Mouse (Mus musculus): Measurements from ENCODE around the gene Pglyrp4. TPM values are rescaled to one million over a fixed set of nuclear protein-coding genes. Genes with fewer than 3 reads are reported as not detected.
"Not testable (repeated sequence)": the region's sequence is repeated elsewhere in the genome, so short reads cannot be mapped to it uniquely, and the experiment has no call there.

The Pglyrp4 gene
- not detected in 2 replicates for polyA plus RNA-seq (2015; fragmentation: Nextera tagmentation; extraction: Ambion mirVana)

DNA sequence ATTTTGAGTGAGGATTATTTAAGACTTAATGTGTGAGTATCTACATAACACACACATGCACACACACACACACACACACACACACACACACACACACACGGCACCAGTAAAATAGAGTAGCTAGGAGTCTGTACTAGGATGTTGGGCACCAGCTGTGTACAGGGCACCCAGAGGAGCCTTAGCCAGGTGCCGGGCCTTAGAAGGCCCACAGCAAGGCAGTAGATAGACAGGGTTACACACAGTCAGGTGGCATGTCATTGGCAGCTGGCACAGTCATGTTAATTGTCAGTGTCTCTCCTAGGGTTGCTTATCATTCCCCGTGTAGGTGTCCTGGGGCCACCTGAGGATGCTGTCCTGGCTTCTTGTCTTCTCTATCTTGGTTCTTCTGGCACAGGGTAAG lies at the start of gene Pglyrp4:
Gene Pglyrp4, plus strand, starts transcription at position 301 of the 400 bp plus-strand sequence.
- H3K4me1 ChIP-seq, result no peaks in the 10 kb centered on the region
- H3K4me3 ChIP-seq, result no peak within 1 kb of the TSS
- ATAC-seq (ENCODE audit: insufficient number of reproducible peaks, insufficient read depth, low FRiP score, low TSS enrichment, low read depth), result no peak
- no peak within 1 kb of the TSS for H3K9ac ChIP-seq
- H3K9me3 ChIP-seq, result no peaks in the 10 kb centered on the region
- no peaks in the 10 kb centered on the region for H3K36me3 ChIP-seq
- no peak within 1 kb of the TSS for H3K27ac ChIP-seq
- no peaks in the 10 kb centered on the region for H3K27me3 ChIP-seq
- no peak within 1 kb of the TSS for H3K4me2 ChIP-seq
- WGBS, result 81% methylated on average over 3 of the region's 3 CpGs

DNA sequence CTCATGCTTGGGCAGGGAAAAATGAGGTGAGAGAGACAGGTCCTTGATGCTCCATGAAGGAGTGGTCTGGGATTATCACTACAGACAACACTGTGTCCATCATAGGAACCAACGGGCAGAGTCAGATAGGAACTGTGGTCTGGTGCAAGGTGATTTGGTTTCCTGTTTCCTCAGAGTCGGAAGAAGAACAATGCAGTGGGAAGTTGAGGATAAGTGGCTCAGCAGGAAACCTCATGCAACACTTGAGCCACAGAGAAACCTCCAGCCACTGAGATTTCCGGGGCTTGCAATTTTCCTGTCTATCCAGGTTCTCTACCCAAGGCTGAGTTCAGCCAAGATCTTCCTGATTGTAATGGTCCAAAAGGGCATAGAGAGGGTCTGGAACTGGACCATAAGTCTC lies 48.0 kb upstream of the Pglyrp4 start:
- ATAC-seq (ENCODE audit: insufficient number of reproducible peaks, insufficient read depth, low FRiP score, low TSS enrichment, low read depth), result no peak
- H3K4me3 ChIP-seq, result no peak overlapping the region
- H3K27ac ChIP-seq, result no peak overlapping the region
- no peaks in the 10 kb centered on the region for H3K27me3 ChIP-seq
- no peak overlapping the region for H3K4me2 ChIP-seq
- WGBS, result 60% methylated on average over 3 of the region's 3 CpGs
- H3K9ac ChIP-seq, result no peak overlapping the region
- H3K36me3 ChIP-seq, result no peaks in the 10 kb centered on the region
- H3K4me1 ChIP-seq, result no peaks in the 10 kb centered on the region
- no peaks in the 10 kb centered on the region for H3K9me3 ChIP-seq

DNA sequence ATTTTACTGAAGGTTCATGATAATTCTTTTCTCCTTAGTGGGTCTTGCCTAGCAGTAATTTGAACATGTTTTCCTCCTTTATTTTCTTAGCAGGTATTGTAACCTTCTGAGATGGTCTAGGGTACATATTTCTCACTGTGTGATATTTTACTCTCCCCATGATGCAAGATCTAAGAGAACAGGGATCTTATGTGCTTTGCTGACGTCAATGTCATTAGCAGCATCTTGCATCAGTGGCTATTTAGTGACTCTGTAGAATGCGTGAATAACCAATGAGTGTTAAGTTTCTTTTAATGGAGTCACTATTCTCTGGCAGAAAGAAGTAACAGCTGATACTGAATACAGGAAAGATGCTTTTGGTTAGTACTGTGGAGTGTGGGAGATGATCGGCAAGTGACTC lies 42.8 kb upstream of the Pglyrp4 start:
- Histone ChIP-seq H3K9ac (no peak overlapping the region), H3K9me3 (no peaks in the 10 kb centered on the region), H3K27ac (no peak overlapping the region), H3K4me2 (no peak overlapping the region), H3K4me1 (no peaks in the 10 kb centered on the region), H3K4me3 (no peak overlapping the region), H3K36me3 (no peaks in the 10 kb centered on the region), H3K27me3 (no peaks in the 10 kb centered on the region)
- 82% methylated on average over 3 of the region's 3 CpGs for WGBS
- ATAC-seq (ENCODE audit: insufficient number of reproducible peaks, insufficient read depth, low FRiP score, low TSS enrichment, low read depth), result no peak

DNA sequence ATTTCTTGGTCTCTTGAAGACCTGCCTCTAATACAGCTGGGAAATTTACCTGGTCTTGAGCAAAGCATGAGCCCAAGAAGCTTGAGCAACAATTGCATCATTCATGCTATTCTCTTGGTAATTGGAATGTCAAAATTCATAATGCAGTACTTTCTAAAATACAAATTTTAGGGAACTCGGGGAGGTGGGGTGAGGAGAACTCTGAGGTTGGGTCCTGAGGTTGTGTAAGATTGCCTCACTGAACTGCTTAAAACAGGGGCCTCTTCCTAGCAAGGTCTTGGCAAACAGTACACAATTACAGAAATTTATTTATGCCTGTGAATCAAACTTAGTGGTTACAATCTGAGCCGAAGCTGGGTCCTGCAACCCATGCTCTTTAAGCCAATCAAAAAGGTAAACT lies 39.9 kb upstream of the Pglyrp4 start:
- 82% methylated on average over 2 of the region's 2 CpGs for WGBS
- H3K4me2 ChIP-seq, result no peak overlapping the region
- no peaks in the 10 kb centered on the region for H3K27me3 ChIP-seq
- no peak overlapping the region for H3K4me3 ChIP-seq
- H3K4me1 ChIP-seq, result no peaks in the 10 kb centered on the region
- no peak for ATAC-seq (ENCODE audit: insufficient number of reproducible peaks, insufficient read depth, low FRiP score, low TSS enrichment, low read depth)
- H3K9ac ChIP-seq, result no peak overlapping the region
- no peaks in the 10 kb centered on the region for H3K36me3 ChIP-seq
- H3K9me3 ChIP-seq, result no peaks in the 10 kb centered on the region
- H3K27ac ChIP-seq, result no peak overlapping the region

DNA sequence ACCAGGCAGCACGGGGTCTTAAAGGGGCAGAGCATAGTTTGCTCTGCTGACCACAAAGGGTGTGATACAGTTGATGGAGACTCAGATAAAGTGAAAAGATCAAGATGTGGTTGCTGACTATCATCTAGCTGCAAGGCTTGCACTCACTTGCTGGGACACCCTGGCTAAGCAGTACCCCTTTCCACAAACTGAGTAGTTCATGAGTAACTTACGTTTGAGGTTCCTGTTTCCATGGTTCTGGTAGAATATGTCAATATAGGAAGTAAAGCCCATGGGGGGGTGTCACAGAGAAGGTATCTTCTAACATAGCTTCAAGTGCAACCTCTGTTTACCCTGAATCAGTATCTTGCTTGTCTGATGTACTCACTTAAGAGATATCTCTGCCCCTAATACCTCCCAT lies 33.2 kb upstream of the Pglyrp4 start:
- H3K4me1 ChIP-seq, result no peaks in the 10 kb centered on the region
- H3K36me3 ChIP-seq, result no peaks in the 10 kb centered on the region
- H3K27me3 ChIP-seq, result no peaks in the 10 kb centered on the region
- H3K9ac ChIP-seq, result no peak overlapping the region
- no peak overlapping the region for H3K27ac ChIP-seq
- WGBS, result 71% methylated on average over 2 of the region's 2 CpGs
- no peak overlapping the region for H3K4me3 ChIP-seq
- ATAC-seq (ENCODE audit: insufficient number of reproducible peaks, insufficient read depth, low FRiP score, low TSS enrichment, low read depth), result no peak
- no peak overlapping the region for H3K4me2 ChIP-seq
- no peaks in the 10 kb centered on the region for H3K9me3 ChIP-seq

DNA sequence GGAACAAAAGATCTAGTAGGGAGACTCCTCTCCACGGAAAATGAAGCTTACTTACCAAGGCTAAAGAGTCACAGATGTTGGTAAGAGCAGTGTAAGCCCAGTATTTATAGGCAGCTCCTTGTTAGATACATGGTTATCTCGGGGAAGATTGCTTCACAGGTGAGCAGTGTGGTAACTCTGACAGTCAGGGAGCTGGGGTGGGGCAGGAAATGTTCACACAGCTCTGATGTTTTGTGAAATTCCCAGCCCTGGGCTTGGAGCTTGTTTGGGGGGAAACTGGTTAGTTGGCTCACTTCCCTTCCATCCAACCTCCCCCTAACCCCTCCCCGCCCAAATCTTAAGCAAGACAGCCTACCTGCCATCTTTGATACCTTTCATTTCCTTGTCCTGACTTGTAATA lies 31.1 kb upstream of the Pglyrp4 start, which contains the start of gene S100a9:
Gene S100a9, minus strand, starts transcription at position 109 of the 400 bp plus-strand sequence.
- no peak within 1 kb of the TSS for H3K9ac ChIP-seq
- no peaks in the 10 kb centered on the region for H3K9me3 ChIP-seq
- 68% methylated on average over 3 of the region's 3 CpGs for WGBS
- no peaks in the 10 kb centered on the region for H3K4me1 ChIP-seq
- no peak within 1 kb of the TSS for H3K27ac ChIP-seq
- no peak within 1 kb of the TSS for H3K4me2 ChIP-seq
- H3K4me3 ChIP-seq, result no peak within 1 kb of the TSS
- no peaks in the 10 kb centered on the region for H3K27me3 ChIP-seq
- no peak for ATAC-seq (ENCODE audit: insufficient number of reproducible peaks, insufficient read depth, low FRiP score, low TSS enrichment, low read depth)
- no peaks in the 10 kb centered on the region for H3K36me3 ChIP-seq

DNA sequence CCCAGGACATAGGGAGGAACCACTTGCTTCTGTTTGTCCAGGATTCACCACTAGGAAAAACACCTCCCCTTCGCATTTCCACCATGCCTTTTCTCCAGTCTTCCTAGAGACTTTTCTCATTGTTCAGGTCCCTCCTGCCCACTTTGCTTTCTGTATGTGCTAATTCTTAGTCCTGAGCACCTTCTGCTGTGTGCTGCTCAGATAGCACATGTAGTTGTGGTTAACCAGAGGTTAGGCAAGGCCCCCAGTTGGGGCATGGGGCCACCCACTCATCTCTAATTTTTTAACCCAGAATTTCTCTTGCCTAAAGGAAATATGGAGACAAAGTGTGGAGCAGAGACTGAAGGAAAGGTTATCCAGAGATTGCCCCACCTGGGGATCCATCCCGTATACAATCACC lies 24.5 kb upstream of the Pglyrp4 start:
- no peak overlapping the region for H3K4me3 ChIP-seq
- H3K36me3 ChIP-seq, result no peaks in the 10 kb centered on the region
- H3K9ac ChIP-seq, result no peak overlapping the region
- no peaks in the 10 kb centered on the region for H3K27me3 ChIP-seq
- no peak overlapping the region for H3K27ac ChIP-seq
- H3K4me2 ChIP-seq, result no peak overlapping the region
- no peak for ATAC-seq (ENCODE audit: insufficient number of reproducible peaks, insufficient read depth, low FRiP score, low TSS enrichment, low read depth)
- H3K9me3 ChIP-seq, result no peaks in the 10 kb centered on the region
- 87% methylated on average over 2 of the region's 2 CpGs for WGBS
- H3K4me1 ChIP-seq, result no peaks in the 10 kb centered on the region

DNA sequence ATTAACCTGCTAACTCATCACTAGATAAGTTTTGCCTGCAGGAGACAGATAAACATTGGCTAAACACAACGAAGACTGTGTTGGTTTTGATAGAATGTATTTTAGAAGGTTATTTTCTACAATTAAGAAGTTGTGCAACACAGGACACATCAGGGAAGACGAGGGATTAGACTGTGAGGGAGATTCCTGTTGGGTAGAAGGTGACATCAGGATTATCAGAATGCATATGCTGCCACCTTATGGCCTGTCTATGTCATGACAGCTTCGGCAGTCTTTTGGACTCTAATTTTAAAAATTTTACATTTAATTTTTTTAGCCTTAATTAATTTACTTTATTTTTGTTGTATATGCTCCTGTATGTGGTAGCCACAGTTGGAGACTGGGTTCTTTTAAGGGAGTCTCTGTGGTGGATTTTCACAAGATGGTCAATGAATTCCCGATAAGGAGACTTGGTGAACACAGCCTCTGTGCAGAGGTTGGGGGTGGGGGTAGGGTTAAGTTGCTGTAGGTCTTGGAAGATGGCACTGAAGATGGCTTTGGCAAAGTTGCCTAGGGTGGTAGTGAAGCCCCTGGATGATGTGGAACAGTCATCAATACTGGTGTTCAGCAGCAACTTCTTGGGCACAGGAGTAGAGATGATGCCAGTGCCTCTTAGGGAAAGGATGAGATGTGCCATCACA lies 18.0 kb upstream of the Pglyrp4 start:
- 23% methylated on average over 4 of the region's 4 CpGs for WGBS
- ATAC-seq (ENCODE audit: insufficient number of reproducible peaks, insufficient read depth, low FRiP score, low TSS enrichment, low read depth), result no peak
- H3K9ac ChIP-seq, result no peak overlapping the region

DNA sequence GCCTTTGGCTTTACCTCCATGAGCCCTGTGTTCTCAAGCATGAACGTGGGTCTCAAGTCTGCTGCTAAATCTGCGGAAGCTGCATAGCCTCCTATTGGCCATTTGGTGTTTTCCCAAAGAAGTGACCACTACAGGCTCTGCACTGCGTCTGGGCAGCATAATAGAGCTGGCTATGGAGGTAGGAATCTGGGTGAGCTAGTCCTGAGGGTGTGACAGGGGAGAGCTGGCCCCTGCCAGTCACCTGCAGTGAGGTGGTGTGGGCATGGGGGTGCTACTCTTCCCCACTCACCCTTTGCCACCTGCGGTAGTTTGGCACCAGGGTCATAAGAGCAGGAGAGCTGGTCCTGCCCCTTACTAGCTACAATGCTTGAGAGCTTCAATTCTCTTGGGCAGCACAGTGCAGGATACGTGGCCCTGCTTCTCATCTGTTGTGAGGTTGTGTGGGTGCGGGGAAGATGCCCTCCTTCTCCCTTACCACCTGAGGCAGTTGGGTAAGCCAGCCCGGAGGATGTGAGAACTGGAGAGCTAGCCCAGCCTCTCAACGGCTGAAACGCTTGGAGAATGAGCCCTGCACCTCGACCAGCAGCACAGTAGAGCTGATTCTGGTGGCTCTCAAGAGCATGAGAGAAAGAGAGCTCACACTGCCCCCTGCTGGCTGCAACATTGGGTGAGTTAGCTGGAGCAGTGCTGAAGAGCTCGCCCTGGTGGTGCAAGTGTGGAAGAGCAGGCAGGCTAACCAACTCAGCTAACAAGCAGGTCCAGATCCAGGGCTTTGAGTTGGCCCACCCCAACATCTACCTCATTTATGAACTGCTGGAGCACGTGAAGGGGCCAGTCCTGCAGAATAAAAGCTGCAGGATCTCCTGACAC lies 16.9 kb upstream of the Pglyrp4 start:
- H3K27ac ChIP-seq, result no peak overlapping the region
- H3K9me3 ChIP-seq, result no peaks in the 10 kb centered on the region
- 45% methylated on average over 12 of the region's 12 CpGs for WGBS
- no peaks in the 10 kb centered on the region for H3K36me3 ChIP-seq
- no peak overlapping the region for H3K9ac ChIP-seq
- no peak for ATAC-seq (ENCODE audit: insufficient number of reproducible peaks, insufficient read depth, low FRiP score, low TSS enrichment, low read depth)
- no peaks in the 10 kb centered on the region for H3K4me1 ChIP-seq
- no peak overlapping the region for H3K4me3 ChIP-seq
- H3K4me2 ChIP-seq, result no peak overlapping the region
- no peaks in the 10 kb centered on the region for H3K27me3 ChIP-seq

More for the DNA sequence above, 18.0 kb upstream of the Pglyrp4 start:
- Histone ChIP-seq H3K27me3 (no peaks in the 10 kb centered on the region), H3K36me3 (no peaks in the 10 kb centered on the region), H3K9me3 (no peaks in the 10 kb centered on the region), H3K4me3 (no peak overlapping the region), H3K27ac (no peak overlapping the region), H3K4me2 (no peak overlapping the region), H3K4me1 (no peaks in the 10 kb centered on the region)

DNA sequence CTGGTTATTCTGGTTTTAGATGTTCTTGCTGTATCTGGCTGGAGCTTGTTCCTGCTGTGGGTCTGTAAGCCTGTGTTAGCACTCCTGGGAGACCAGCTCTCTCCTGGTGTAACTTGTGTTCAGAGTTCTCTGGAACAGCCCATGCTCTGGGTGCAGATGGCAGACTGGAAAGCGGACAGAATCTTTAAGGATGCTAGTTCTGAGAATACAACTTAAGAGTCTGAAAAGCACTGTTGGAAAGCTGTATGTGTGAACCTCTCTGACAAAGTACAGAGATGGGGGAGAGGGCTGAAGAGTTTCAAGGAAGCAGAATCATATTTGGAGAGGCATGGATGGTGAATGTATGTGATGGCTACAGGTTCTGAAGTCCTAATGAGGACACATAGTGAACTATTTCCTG lies 23.0 kb downstream of the Pglyrp4 start:
- Histone ChIP-seq H3K27ac (no peak overlapping the region), H3K9me3 (no peaks in the 10 kb centered on the region), H3K4me3 (no peak overlapping the region), H3K27me3 (no peaks in the 10 kb centered on the region), H3K4me1 (no peaks in the 10 kb centered on the region), H3K36me3 (no peaks in the 10 kb centered on the region), H3K9ac (no peak overlapping the region), H3K4me2 (no peak overlapping the region)
- ATAC-seq (ENCODE audit: insufficient number of reproducible peaks, insufficient read depth, low FRiP score, low TSS enrichment, low read depth), result no peak
- WGBS, result 93% methylated on average over 1 of the region's 1 CpGs

DNA sequence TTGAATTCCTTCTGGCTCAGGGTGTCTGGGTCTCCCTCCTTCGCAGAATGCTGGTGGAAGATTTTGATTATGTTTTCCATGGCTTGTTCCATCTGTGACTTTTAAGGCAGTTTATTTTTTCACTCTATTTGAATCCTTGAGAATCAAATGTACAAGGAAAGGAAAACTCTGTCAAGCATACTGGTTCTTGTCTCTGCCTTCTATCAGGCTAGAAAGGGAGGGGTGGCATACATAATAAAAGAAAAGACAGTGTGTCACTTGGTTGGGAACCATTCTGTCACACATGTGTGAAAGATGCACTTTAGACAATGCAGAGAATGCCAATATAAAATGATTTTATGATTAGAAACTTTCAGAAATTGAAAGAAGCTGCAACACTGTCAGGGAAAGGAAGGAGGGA lies 51.1 kb downstream of the Pglyrp4 start, which contains the start of gene Gm5849:
Gene Gm5849, minus strand, starts transcription at position 101 of the 400 bp plus-strand sequence.
- not testable (repeated sequence) for H3K4me1 ChIP-seq; H3K36me3 ChIP-seq; H3K27me3 ChIP-seq; H3K4me3 ChIP-seq; H3K9ac ChIP-seq; H3K4me2 ChIP-seq; H3K27ac ChIP-seq; ATAC-seq (ENCODE audit: insufficient number of reproducible peaks, insufficient read depth, low FRiP score, low TSS enrichment, low read depth); H3K9me3 ChIP-seq
- WGBS, result 88% methylated on average over 1 of the region's 1 CpGs

Data from embryonic facial prominence, embryonic 13.5 days (tissue).